Mouse (Mus musculus) gastrocnemius, postnatal 4 days (tissue): ENCODE measurements around the gene Cplx3. TPM values are rescaled to one million over a fixed set of nuclear protein-coding genes. Genes with fewer than 3 reads are reported as not detected.

Experiments used
- DNase-seq, 2 experiments: peaks; one replicate each; pipeline ENCODE4 v3.0.0; 2021 to 2022; ENCODE audit warnings: low spot score in 2 of 2, mixed read lengths in 2 of 2
- total RNA-seq, 2 experiments: library from RNA; stranded (reverse); gene quantifications; 2 replicates each; pipeline ENCODE4 v1.2.3; 2021

Gene Cplx3
- total RNA-seq, 2 experiments from 2014 or later, result not detected

DNA sequence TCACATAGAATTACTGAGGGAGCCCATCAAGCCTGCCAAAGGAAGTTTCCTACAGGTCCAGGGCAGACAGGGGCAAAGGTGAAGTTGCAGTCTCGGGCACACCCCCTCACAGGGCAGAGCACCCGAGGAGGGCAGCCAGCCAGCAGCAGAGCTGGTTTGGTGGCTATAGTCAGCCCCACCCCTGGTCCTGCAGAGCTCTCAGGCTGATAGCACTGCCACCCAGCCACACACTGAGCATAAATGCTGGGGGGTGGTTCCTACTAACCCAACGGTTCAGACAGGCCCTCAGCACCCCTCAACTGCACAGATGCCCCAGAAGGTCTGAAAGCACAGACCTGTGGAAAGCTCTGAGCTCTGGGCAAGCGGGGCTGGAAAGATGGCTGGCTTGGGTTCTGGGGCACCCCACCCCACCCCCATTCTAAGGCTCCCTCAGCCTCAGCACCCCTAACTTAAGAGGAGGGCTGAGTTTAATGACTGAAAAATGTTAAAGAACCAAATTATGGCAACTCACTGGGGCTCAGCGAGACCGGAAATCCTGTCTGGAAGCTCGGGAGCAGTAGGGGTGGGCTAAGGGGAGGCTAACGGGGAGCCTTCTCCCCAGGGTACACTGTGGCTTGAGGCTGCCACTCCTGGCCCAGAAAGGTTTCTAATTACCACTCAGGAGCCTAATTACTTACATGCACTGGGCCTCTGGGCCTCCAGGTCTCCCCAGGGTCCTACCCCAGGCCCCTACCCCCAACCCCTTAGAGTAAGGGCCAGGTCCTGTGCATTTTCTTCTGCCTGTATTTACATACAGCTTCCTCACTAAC, 32.8 kb upstream of the Cplx3 start:
- no peak for DNase-seq

DNA sequence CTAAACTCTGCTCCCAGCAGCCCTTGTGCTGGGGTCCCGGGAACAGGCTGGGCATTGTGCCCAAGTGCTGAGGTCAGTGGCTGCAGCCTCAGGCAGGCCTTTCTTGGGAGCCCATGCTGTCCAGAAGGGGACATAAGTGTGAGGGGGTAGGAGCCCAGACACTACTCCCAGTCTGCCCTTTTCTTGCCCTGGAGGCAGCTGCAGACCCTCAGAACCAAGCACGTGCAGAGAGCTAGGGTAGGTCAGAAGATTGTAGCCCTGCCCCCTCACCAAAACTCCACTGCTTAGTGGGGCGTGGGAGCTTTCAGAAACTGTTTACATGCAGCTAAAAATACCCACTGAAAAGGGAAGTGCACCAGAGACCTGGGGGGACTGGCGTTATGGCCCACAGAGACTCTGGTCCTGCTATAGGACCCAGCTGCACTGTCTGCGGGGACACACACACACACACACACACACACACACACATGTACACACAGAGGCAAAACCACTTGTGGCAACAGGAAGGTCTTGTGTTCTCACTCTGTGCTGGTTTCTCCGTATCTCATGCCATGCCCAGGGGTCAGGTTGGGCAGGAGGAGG, 31.8 kb upstream of the Cplx3 start:
- peak; percentile 61 to 78 for DNase-seq

DNA sequence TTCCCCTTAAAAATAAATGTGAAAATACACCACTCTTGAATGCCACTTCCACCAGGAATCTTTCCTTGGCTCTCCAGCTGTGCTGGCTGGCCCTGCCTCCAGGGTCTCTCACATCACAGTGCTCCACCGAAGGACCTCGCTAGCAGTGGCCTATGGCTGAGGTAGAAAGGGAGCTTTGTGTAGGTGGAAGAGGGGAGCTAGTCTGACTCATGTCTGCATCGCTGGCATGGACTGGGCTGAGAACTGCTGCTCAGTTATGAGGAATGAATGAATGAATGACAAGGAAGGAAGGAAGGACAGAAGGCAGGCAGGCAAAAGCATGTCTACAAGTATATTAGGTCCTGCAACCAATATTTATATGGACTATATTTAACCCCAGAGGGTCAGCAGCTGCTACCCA, 31.2 kb upstream of the Cplx3 start:
- no peak for DNase-seq

DNA sequence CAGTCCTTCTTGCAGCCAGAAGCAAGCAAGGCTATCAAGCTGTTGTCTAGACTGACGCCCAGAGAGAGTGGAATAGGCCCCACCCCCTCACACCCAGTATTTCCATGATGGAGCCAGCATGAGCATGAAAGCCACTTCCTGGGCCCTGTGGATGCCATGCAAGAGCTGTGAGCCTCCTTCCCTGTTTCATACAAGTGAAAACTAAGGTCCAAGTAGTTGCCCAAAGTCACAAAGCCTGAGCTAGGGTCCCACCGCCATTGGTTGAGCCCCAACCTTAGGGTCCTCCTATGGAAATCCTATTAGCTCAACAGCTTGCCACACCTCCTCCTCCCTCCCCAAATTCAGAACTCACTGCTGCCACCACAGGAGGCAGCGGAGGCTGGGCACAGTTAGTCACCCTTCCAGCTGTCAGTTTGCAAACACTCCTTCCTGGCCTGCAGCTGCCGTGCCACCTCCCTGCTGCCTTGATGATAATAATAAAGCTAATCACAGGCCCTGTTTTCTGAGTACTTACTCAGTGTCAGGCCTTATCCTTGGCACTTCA, 27.5 kb upstream of the Cplx3 start:
- DNase-seq, result no peak

- peak; percentile 71 to 81 for DNase-seq
Measured at GRCm38 (mm10) chr9:57629118-57629874, 23.2 kb upstream of the Cplx3 start.

GRCm38 (mm10) chr9:57628717-57629116, 22.6 kb upstream of the Cplx3 start:
- DNase-seq, result no peak

DNA sequence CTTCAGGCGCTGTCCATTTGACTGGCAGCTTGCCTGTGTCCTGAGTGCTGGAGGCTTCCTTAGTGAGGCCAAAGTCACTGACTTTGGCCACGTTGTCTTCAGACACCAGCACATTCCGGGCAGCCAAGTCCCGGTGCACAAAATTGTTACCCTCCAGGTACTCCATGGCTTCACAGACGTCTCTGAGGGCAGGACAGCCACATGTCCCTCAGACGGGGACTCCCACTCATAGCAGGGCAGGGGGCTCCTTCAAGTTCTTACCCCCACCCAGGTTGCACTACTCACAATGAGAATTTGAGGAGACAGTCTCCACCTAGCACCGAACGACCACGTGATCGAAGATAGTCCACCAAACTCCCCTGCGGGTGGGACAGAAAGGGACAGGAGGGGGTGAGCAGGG, 21.8 kb upstream of the Cplx3 start:
- no peak for DNase-seq

DNA sequence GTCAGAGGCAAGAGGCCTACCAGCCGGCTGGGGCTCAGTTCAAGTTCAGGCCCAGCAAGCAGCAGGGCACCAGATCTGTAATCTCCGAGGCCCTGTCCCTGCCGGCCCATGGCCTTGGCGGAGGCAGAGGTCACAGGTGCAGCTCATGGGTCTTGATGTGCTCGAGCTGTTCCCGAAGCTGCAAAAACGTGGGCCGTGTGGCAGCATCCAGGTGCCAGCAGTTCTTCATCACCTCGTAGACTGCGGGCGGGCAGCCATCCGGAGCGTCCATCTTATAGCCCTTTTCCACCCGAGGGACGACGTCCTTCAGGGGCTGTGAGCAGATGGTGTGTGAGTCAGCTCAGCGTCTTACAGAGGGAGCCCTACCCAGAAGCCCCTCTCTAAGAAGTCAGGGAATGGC, 21.1 kb upstream of the Cplx3 start:
- DNase-seq, result no peak

DNA sequence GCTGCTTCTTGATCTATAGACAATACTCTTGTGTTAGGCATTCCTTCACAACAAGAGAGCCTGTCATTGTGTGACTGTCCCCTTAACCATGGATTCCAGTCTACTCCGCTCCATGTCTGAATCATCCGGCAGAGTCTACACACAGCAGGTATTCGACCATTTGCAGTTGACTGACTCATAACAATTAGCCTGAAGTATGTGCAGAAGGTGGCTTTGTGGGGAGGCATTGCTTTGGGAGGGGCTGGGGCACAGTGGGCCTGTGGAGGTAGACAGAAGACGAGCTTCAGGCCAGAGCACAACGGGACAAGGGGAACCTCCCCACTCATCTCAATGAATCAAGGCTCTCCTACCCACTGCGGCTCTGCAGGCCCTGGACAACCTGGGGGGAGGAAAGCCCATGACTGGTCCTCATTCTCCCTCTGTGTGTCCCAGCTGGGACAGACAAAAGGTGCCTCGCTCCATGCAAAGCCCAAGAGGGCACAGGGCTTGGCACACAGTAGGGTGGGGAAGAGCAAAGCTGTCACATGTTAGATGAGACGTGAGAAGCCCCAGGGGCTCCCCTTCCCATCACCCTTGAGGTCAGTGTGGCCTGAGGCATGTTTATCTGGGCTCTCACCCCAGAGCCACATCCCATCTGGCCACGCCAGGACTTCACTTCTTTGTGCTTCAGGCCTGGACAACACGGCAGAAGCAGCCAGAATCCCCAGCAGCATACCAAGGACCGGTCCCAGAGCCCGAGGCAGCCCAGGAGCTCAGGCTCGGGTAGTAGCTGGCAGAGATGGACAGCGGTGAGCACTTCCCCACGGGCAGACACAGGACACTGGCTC, 19.8 kb upstream of the Cplx3 start:
- DNase-seq, result no peak

- DNase-seq, result no peak
Measured at GRCm38 (mm10) chr9:57624295-57624694, 18.2 kb upstream of the Cplx3 start.

GRCm38 (mm10) chr9:57620674-57621073, 14.6 kb upstream of the Cplx3 start, which contains the start of gene Lman1l:
Gene Lman1l, minus strand, starts transcription at chr9:57620774.
- DNase-seq, result no peak

- no peak for DNase-seq
Measured at GRCm38 (mm10) chr9:57618854-57619253, 12.8 kb upstream of the Cplx3 start.

DNA sequence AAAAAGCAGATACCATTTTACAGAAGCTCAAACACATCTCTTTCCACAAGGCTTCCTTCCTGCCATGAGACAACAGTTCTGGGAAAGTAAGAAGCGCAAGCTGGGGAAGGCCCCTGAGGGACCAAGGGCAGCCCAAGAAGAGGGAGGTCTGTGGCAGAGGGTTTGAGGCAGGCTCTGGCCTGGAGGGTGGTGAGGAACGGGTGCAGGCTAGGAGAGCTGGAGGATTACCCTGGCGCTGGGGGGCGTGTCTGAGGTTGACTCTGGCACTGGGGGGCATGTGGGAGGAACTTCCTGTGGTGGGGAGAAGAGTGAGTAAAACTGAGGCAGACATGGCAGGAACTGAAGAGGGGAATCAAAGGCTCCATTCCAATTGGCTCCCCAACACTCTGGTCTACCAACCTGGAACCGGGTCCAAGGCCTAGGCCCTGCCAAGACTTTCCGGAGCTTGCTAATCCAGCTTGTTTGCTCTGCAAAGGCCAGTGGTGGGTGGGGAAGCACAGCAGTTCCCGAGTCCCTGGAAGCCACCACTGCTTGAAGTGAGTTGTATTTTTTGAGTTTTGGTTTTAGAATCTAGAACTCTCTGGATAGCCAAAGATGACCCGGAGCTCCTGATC, 11.6 kb upstream of the Cplx3 start:
- DNase-seq, result no peak

- DNase-seq, result no peak
Measured at GRCm38 (mm10) chr9:57614786-57615185, 8.7 kb upstream of the Cplx3 start.

GRCm38 (mm10) chr9:57613975-57614374, 7.9 kb upstream of the Cplx3 start:
- no peak for DNase-seq

GRCm38 (mm10) chr9:57612587-57612986, 6.5 kb upstream of the Cplx3 start:
- DNase-seq, result no peak

- no peak for DNase-seq
Measured at GRCm38 (mm10) chr9:57610359-57610826, 4.3 kb upstream of the Cplx3 start.

DNA sequence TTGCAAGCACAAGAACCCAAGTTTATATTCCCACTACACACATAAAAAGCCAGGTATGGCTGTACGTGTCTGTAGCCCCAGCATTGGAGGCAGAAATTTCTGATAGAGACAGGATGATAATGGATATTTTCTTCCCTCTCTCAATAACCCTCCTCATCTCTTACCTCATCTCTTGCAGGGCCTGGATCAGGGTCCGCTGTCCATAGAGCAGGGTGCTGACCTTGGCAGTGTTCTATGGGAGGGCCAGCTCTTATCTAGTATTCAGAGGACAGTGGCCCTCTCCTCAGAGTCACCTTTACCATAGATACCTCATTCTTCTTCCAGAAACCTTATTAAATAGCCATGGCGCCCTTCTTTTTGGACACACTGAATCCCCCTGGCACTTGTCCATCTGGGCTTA, 3.7 kb upstream of the Cplx3 start:
- no peak for DNase-seq

- no peak for DNase-seq
Measured at GRCm38 (mm10) chr9:57605503-57605902, 578 bp downstream of the Cplx3 start.

- no peak for DNase-seq
Measured at GRCm38 (mm10) chr9:57604875-57605274, 1.2 kb downstream of the Cplx3 start.
